Mouse (Mus musculus) central nervous system, embryonic 18 days (tissue): Measurements from ENCODE around the gene Thbs2. TPM values are rescaled to one million over a fixed set of nuclear protein-coding genes. Genes with fewer than 3 reads are reported as not detected.

Experiments used
- polyA plus RNA-seq: library from polyadenylated mRNA; depleted of rRNA; stranded (reverse); fragments of >200 nt; gene quantifications from 2 replicates; pipeline ENCODE4 v1.2.3, GENCODE M21; 2012; rRNA removed

Thbs2 gene
- polyA plus RNA-seq: 2.9 and 10.2 TPM in 2 replicates

GRCm38 (mm10) chr17:14693994-14694374, at the start of gene Thbs2:
Gene Thbs2 (minus strand): TSS chr17:14694235.

Other genes starting within 250 kb of the Thbs2 start
- 5.1 and 7.3 TPM in 2 replicates for gene Wdr27, start 248.9 kb upstream of the Thbs2 start, polyA plus RNA-seq
- gene 1600012H06Rik, start 248.9 kb upstream of the Thbs2 start, polyA plus RNA-seq: 21.7 and 23.6 TPM in 2 replicates